Mouse (Mus musculus): Measurements from ENCODE around the gene Mzt1. TPM values are rescaled to one million over a fixed set of nuclear protein-coding genes. Genes with fewer than 3 reads are reported as not detected.

The Mzt1 gene
- polyA plus RNA-seq, 2 experiments = 25.8 to 30.4 TPM

GRCm38 (mm10) chr14:99058959-99059586, 13.1 kb upstream of the Mzt1 start:
- TF ChIP-seq EP300 (IDR thresholded peaks at IDR 0.05; ENCODE audit: low read depth) (no peak), CTCF (IDR thresholded peaks at IDR 0.05; ENCODE audit: low read depth) (no peak)
- WGBS (ENCODE audit: insufficient replicate concordance) = 80% methylated on average over 7 of the region's 7 CpGs
- no peaks in the 10 kb centered on the region for H3K27me3 ChIP-seq (ENCODE audit: control insufficient read depth, insufficient read depth, low read length)
- H3K4me1 ChIP-seq (replicated peaks; ENCODE audit: control insufficient read depth in 2 of 2, insufficient read depth in 2 of 2, low read length in 1 of 2) = no peaks in the 10 kb centered on the region
- no peak overlapping the region for H3K4me3 ChIP-seq (ENCODE audit: insufficient read depth in 1 of 2, low read depth in 2 of 2, low read length in 2 of 2)
- no peak overlapping the region for H3K9ac ChIP-seq (replicated peaks)
- no peaks in the 10 kb centered on the region for H3K9me3 ChIP-seq (ENCODE audit: control insufficient read depth, low read length)
- DNase-seq (ENCODE audit: low read depth in 3 of 3, low spot score in 3 of 3) (no peak), ATAC-seq (ENCODE audit: insufficient read depth) (peak; percentile 33)
- H3K27ac ChIP-seq = no peak overlapping the region
- no peak overlapping the region for H3K4me2 ChIP-seq (ENCODE audit: low read depth)
- peaks cover 33% of the 10 kb centered on the region for H3K36me3 ChIP-seq (replicated peaks; ENCODE audit: control insufficient read depth, insufficient read depth, low read depth)

GRCm38 (mm10) chr14:99046782-99047181, 848 bp upstream of the Mzt1 start:
- Histone ChIP-seq H3K27ac (peak overlapping the region; percentile 74), H3K36me3 (replicated peaks; ENCODE audit: control insufficient read depth, insufficient read depth, low read depth) (peaks cover 5% of the 10 kb centered on the region), H3K9me3 (ENCODE audit: control insufficient read depth, low read length) (no peaks in the 10 kb centered on the region), H3K4me3 (ENCODE audit: insufficient read depth in 1 of 2, low read depth in 2 of 2, low read length in 2 of 2) (peak overlapping the region; percentile 95 to 98), H3K4me2 (ENCODE audit: low read depth) (peak overlapping the region; percentile 71), H3K9ac (replicated peaks) (peak overlapping the region; percentile 74), H3K4me1 (replicated peaks; ENCODE audit: control insufficient read depth in 2 of 2, insufficient read depth in 2 of 2, low read length in 1 of 2) (peaks cover 10 to 23% of the 10 kb centered on the region in 2 experiments), H3K27me3 (ENCODE audit: control insufficient read depth, insufficient read depth, low read length) (no peaks in the 10 kb centered on the region)
- 0% methylated on average over 15 of the region's 15 CpGs for WGBS (ENCODE audit: insufficient replicate concordance)
- TF ChIP-seq CTCF (IDR thresholded peaks at IDR 0.05; ENCODE audit: low read depth) = no peak
- no peak for TF ChIP-seq EP300 (IDR thresholded peaks at IDR 0.05; ENCODE audit: low read depth)
- DNase-seq (ENCODE audit: low read depth in 3 of 3, low spot score in 3 of 3) (peak in 2 of 3 experiments; percentile 29 to 52), ATAC-seq (ENCODE audit: insufficient read depth) (no peak)

DNA sequence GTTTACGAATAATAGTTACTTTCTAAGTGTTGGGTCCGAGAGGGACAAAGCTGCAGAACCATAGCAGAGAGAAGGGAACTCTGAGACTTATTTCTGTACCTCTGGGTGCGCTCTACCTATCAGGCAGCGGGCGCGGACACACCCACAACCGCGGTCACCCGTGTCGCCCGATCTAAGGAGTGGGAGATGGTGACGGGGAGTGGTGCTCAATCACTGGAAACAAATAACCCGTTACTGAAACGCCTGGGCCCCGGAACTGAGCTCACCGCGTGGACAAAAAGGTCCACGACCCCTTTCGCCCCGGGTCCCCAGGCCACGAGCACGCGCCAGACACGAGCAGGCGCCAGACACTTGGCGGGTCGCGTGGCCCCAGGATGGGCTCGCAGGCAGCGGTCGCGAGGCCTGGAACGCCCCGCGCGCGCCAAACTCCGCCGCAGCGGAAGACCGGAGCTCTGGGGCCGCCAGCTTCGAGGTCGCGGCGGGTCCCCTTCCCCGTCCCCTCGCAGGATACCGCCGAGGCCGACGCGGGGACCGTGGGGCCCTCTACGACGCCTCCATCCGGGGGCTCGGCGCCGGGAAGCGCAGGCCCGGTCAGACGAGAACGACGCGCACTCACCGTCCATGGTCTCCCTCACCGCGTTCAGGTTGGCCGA, 430 bp downstream of the Mzt1 start:
- Histone ChIP-seq H3K27me3 (ENCODE audit: control insufficient read depth, insufficient read depth, low read length) (no peaks in the 10 kb centered on the region), H3K4me1 (replicated peaks; ENCODE audit: control insufficient read depth in 2 of 2, insufficient read depth in 2 of 2, low read length in 1 of 2) (peaks cover 10 to 23% of the 10 kb centered on the region in 2 experiments)

DNA sequence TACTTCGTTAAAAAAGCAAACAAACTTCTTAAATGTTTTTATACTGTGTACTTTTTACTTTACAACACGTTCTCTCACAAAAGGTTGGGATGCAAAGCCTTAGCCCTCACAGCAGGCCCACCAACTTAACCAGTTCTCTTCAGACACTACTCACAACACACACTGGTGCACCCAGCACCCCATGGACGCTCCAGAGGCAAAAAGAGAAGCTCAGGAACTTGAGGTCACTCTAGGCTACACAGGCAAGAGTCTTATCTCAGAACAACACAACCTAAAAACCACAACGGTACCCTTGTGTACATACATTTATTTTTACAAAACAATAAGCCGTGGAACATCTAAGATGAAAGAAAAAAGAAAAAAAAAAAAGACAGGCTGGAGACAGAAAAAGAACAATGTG, 1.2 kb downstream of the Mzt1 start:
- Histone ChIP-seq H3K4me3 (ENCODE audit: insufficient read depth in 1 of 2, low read depth in 2 of 2, low read length in 2 of 2) (peak overlapping the region; percentile 86 to 98), H3K9ac (replicated peaks) (peak overlapping the region; percentile 98), H3K36me3 (replicated peaks; ENCODE audit: control insufficient read depth, insufficient read depth, low read depth) (no peaks in the 10 kb centered on the region), H3K9me3 (ENCODE audit: control insufficient read depth, low read length) (no peaks in the 10 kb centered on the region), H3K4me1 (replicated peaks; ENCODE audit: control insufficient read depth in 2 of 2, insufficient read depth in 2 of 2, low read length in 1 of 2) (peaks cover 10 to 23% of the 10 kb centered on the region in 2 experiments), H3K27me3 (ENCODE audit: control insufficient read depth, insufficient read depth, low read length) (no peaks in the 10 kb centered on the region), H3K4me2 (ENCODE audit: low read depth) (peak overlapping the region; percentile 76), H3K27ac (peak overlapping the region; percentile 88)
- TF ChIP-seq CTCF (IDR thresholded peaks at IDR 0.05; ENCODE audit: low read depth) (no peak), EP300 (IDR thresholded peaks at IDR 0.05; ENCODE audit: low read depth) (no peak)
- ATAC-seq (ENCODE audit: insufficient read depth) = no peak
- WGBS (ENCODE audit: insufficient replicate concordance) = 5% methylated on average over 5 of the region's 5 CpGs
- peak in 2 of 3 experiments; percentile 39 to 41 for DNase-seq (ENCODE audit: low read depth in 3 of 3, low spot score in 3 of 3)

More for the DNA sequence above, 430 bp downstream of the Mzt1 start:
- Histone ChIP-seq H3K4me2 (ENCODE audit: low read depth) (peak overlapping the region; percentile 76), H3K4me3 (ENCODE audit: insufficient read depth in 1 of 2, low read depth in 2 of 2, low read length in 2 of 2) (peak overlapping the region; percentile 86 to 98), H3K27ac (peak overlapping the region; percentile 88), H3K9ac (replicated peaks) (peak overlapping the region; percentile 98), H3K36me3 (replicated peaks; ENCODE audit: control insufficient read depth, insufficient read depth, low read depth) (no peaks in the 10 kb centered on the region), H3K9me3 (ENCODE audit: control insufficient read depth, low read length) (no peaks in the 10 kb centered on the region)
- ATAC-seq (ENCODE audit: insufficient read depth) (peak; percentile 51; the same call in 1 of the 2 replicates), DNase-seq (ENCODE audit: low read depth in 3 of 3, low spot score in 3 of 3) (peak in 2 of 3 experiments; percentile 19 to 20)
- TF ChIP-seq CTCF (IDR thresholded peaks at IDR 0.05; ENCODE audit: low read depth) (no peak), EP300 (IDR thresholded peaks at IDR 0.05; ENCODE audit: low read depth) (no peak)
- under 1% methylated on average over 63 of the region's 70 CpGs for WGBS (ENCODE audit: insufficient replicate concordance)

DNA sequence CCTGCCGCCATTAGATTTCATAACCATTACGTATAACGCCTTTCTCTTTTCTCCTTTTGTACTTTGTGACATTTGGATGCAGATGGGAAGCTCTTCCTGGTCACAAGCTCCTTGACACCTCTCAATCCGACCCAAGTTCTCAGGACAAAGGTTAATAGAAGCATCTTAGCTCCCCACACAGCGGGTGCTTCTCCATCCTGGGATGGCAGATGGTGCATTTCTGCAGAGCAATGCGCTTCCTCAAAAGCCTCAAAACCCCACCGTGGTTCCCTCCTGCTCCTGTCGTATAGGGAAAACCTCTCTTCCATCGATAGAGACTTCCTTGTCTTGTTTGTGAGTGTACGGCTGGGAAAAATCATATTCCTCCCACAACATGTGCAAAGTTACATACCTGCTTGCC, 1.8 kb downstream of the Mzt1 start:
- Histone ChIP-seq H3K27ac (no peak overlapping the region), H3K4me3 (ENCODE audit: insufficient read depth in 1 of 2, low read depth in 2 of 2, low read length in 2 of 2) (peak overlapping the region; percentile 35 to 98), H3K9me3 (ENCODE audit: control insufficient read depth, low read length) (no peaks in the 10 kb centered on the region), H3K9ac (replicated peaks) (peak overlapping the region; percentile 98), H3K4me1 (replicated peaks; ENCODE audit: control insufficient read depth in 2 of 2, insufficient read depth in 2 of 2, low read length in 1 of 2) (peaks cover 10 to 23% of the 10 kb centered on the region in 2 experiments), H3K27me3 (ENCODE audit: control insufficient read depth, insufficient read depth, low read length) (no peaks in the 10 kb centered on the region), H3K36me3 (replicated peaks; ENCODE audit: control insufficient read depth, insufficient read depth, low read depth) (no peaks in the 10 kb centered on the region), H3K4me2 (ENCODE audit: low read depth) (peak overlapping the region; percentile 76)
- TF ChIP-seq EP300 (IDR thresholded peaks at IDR 0.05; ENCODE audit: low read depth) = no peak
- TF ChIP-seq CTCF (IDR thresholded peaks at IDR 0.05; ENCODE audit: low read depth) = no peak
- ATAC-seq (ENCODE audit: insufficient read depth) = no peak
- no peak for DNase-seq (ENCODE audit: low read depth in 3 of 3, low spot score in 3 of 3)
- 31% methylated on average over 10 of the region's 10 CpGs for WGBS (ENCODE audit: insufficient replicate concordance)

Data from liver, embryonic 14.5 days (tissue).